Mouse (Mus musculus) neural tube, embryonic 11.5 days (tissue): ENCODE measurements around the gene Ntn5. TPM values are rescaled to one million over a fixed set of nuclear protein-coding genes. Genes with fewer than 3 reads are reported as not detected.

Experiments
- ATAC-seq: fragments of 200-750 bp; cut with Nextera tagmentation; 2 replicates; pipeline ENCODE4 v1.8.0; 2017; ENCODE audit warnings: moderate number of reproducible peaks, mild to moderate bottlenecking, moderate TSS enrichment, moderate library complexity; ENCODE audit not compliant: insufficient read depth, low FRiP score, low TSS enrichment
- DNase-seq: peaks from one replicate; pipeline ENCODE4 v3.0.0-alpha.2; 2015; ENCODE audit warnings: low spot score
- H3K27ac ChIP-seq: fragments of 300-500 bp; sonication (generic); 2 replicates; pipeline ENCODE4 v1.5.1; 2014; ENCODE audit warnings: low read depth, mild to moderate bottlenecking, low read length
- H3K27me3 ChIP-seq: fragments of 300-500 bp; sonication (generic); 2 replicates; pipeline ENCODE4 v1.6.1; 2014; ENCODE audit warnings: mild to moderate bottlenecking, low read length, mixed read lengths; ENCODE audit not compliant: control insufficient read depth, insufficient read depth
- H3K36me3 ChIP-seq: fragments of 300-500 bp; sonication (generic); 2 replicates; pipeline ENCODE4 v1.6.1; 2014; ENCODE audit warnings: mild to moderate bottlenecking, low read length, moderate library complexity, mixed read lengths; ENCODE audit not compliant: control insufficient read depth, insufficient read depth
- H3K4me1 ChIP-seq: fragments of 300-500 bp; sonication (generic); 2 replicates; pipeline ENCODE4 v1.6.1; 2014; ENCODE audit warnings: low read length, mixed read lengths; ENCODE audit not compliant: control insufficient read depth, insufficient read depth
- H3K4me2 ChIP-seq: fragments of 300-500 bp; sonication (generic); 2 replicates; pipeline ENCODE4 v1.6.1; 2014; ENCODE audit warnings: low read depth, mild to moderate bottlenecking, moderate library complexity
- H3K4me3 ChIP-seq: fragments of 300-500 bp; sonication (generic); 2 replicates; pipeline ENCODE4 v1.5.1; 2014; ENCODE audit warnings: low read depth, low read length
- H3K9ac ChIP-seq: fragments of 300-500 bp; sonication (generic); 2 replicates; pipeline ENCODE4 v1.6.1; 2014; ENCODE audit warnings: mild to moderate bottlenecking, low read length
- H3K9me3 ChIP-seq: fragments of 300-500 bp; sonication (generic); 2 replicates; pipeline ENCODE4 v1.6.1; 2016; ENCODE audit warnings: low read length; ENCODE audit not compliant: control insufficient read depth
- WGBS: fragments of 180-500 bp; shearing (Covaris S2); extraction: QIAGEN DNeasy Blood & Tissue Kit; methylation state at CpG from one replicate; pipeline ENCODE4 v1.1.7; 2014; 5-methylcytosine and 5-hydroxymethylcytosine counted together
- polyA plus RNA-seq: library from polyadenylated mRNA; unstranded; fragments of >200 nt; fragmentation: Nextera tagmentation; extraction: Ambion mirVana; gene quantifications from 2 replicates; pipeline ENCODE4 v1.2.1, GENCODE M21; 2014

Ntn5 gene
- polyA plus RNA-seq, 1 experiment from 2014 or later: 1.4 TPM

GRCm38 (mm10) chr7:45712022-45712757, 28.4 kb downstream of the Ntn5 start:
- WGBS: 90% methylated on average over 21 of the region's 21 CpGs
- ATAC-seq: no peak
- H3K4me1 ChIP-seq: peaks cover 50% of the 10 kb centered on the region

DNA sequence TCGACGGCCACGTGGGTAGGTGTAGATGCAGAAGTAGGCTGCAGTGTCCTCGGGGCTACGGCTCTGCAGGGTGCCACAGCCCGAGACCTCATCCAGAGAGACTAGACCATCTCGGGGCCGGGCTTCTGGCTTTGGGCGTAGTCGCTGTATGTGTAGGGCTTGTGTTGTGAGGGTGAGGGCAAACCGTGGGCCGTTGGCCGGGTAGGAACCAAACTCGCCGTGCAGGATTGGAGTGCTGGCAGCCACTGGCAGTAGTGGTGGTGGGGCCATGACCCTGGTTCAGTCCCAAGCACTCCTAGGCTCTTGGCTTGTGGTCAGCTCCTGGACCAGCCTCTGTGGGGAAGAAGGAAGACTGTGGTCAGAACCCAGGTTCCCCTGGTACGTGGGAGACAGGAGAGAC, 29.6 kb downstream of the Ntn5 start:
- no peak overlapping the region for H3K27ac ChIP-seq
- H3K9me3 ChIP-seq: no peaks in the 10 kb centered on the region
- no peak overlapping the region for H3K9ac ChIP-seq
- H3K4me2 ChIP-seq: no peak overlapping the region
- H3K4me3 ChIP-seq: no peak overlapping the region
- peaks cover 10% of the 10 kb centered on the region for H3K36me3 ChIP-seq
- 91% methylated on average over 16 of the region's 16 CpGs for WGBS
- no peaks in the 10 kb centered on the region for H3K27me3 ChIP-seq
- peaks cover 39% of the 10 kb centered on the region for H3K4me1 ChIP-seq
- ATAC-seq (no peak), DNase-seq (no peak)

More at GRCm38 (mm10) chr7:45712022-45712757, 28.4 kb downstream of the Ntn5 start:
- Histone ChIP-seq H3K4me2 (no peak overlapping the region), H3K9me3 (no peaks in the 10 kb centered on the region), H3K27ac (no peak overlapping the region), H3K27me3 (no peaks in the 10 kb centered on the region), H3K9ac (no peak overlapping the region), H3K36me3 (peaks cover 10% of the 10 kb centered on the region), H3K4me3 (no peak overlapping the region)
- DNase-seq: no peak

DNA sequence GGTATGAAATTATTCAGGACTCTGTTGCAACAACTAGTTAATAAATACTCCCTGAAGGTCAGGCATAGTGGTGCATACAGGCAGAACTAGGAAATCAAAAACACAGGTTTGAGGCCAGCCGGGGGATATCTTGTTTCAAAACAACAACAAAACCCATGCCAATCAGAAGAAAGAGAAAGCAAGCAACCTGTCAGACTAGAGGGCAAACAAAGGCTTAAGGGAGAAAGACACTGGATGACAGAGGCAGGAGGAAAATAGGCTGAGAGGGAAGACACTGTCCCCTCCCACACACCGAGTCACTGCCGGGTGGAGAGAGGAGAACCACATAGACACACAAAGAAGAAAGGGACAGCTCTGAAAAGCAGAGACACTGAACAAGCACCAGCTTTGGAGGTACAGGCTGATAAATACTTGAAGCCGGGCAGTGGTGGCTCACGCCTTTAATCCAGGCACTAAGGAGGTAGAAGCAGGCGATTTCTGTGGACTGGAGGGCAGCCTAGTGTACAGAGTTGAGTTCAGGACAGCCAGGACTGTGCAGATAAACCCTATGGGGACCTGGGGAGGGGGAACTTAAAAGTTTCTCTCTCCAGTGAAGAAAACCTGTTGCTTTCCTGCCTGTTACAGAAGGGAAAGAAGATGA, 30.2 kb downstream of the Ntn5 start:
- Histone ChIP-seq H3K4me2 (peak overlapping the region; percentile 93), H3K9ac (no peak overlapping the region), H3K36me3 (peaks cover 10% of the 10 kb centered on the region), H3K4me3 (peak overlapping the region; percentile 72; the same call in 1 of the 2 replicates), H3K9me3 (no peaks in the 10 kb centered on the region), H3K4me1 (peaks cover 37% of the 10 kb centered on the region), H3K27me3 (no peaks in the 10 kb centered on the region), H3K27ac (no peak overlapping the region)
- DNase-seq (no peak), ATAC-seq (no peak)
- 87% methylated on average over 6 of the region's 6 CpGs for WGBS

GRCm38 (mm10) chr7:45714630-45715089, 30.8 kb downstream of the Ntn5 start:
- Histone ChIP-seq H3K27ac (no peak overlapping the region), H3K9me3 (no peaks in the 10 kb centered on the region), H3K4me2 (peak overlapping the region; percentile 93), H3K9ac (peak overlapping the region; percentile 64), H3K4me1 (peaks cover 34% of the 10 kb centered on the region), H3K4me3 (peak overlapping the region; percentile 72), H3K36me3 (peaks cover 14% of the 10 kb centered on the region), H3K27me3 (no peaks in the 10 kb centered on the region)
- peak; percentile 46 for ATAC-seq
- WGBS: 13% methylated on average over 14 of the region's 14 CpGs
- DNase-seq: no peak

DNA sequence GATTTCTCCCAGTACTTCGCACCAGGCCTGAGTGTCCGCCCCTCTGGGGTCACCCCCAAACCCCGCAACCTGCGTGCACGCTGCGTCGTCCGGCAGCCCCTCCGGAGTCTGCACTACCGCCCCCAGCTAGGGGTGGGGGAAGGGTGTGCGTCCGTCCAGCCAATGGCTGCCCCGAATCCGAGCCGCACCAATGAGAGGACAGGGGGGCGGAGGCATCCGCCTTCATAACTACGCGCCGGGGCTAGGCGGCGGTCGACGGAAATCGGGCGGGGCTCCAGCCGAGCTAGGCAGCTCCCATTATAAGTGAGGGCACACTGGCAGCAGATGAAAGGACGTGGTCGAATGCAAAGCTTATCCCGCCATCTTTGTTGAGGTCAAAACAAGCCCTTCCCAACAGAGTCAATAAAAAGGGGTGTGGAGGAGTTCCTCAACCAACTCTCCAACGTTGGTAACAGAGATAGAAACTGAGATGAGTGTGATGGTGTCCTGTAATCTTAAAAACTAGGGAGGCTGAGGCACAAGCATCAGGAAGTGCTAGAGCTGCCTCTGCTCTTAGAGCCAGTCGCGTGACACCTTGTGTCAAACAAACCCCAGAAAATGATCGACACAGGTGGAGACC, 31.4 kb downstream of the Ntn5 start, which contains the start of gene Rpl18:
Gene Rpl18, plus strand, starts transcription at position 368 of the 619 bp plus-strand sequence.
- Histone ChIP-seq H3K9me3 (no peaks in the 10 kb centered on the region), H3K9ac (peak within 1 kb of the TSS; percentile 64), H3K36me3 (peaks cover 18% of the 10 kb centered on the region), H3K27ac (0 out of 2 replicates have a peak within 1 kb of the TSS, but pooled peaks have one; percentile 35), H3K4me3 (peak within 1 kb of the TSS; percentile 72), H3K4me1 (peaks cover 33% of the 10 kb centered on the region), H3K27me3 (no peaks in the 10 kb centered on the region), H3K4me2 (peak within 1 kb of the TSS; percentile 93)
- peak; percentile 98 for DNase-seq
- peak; percentile 92 for ATAC-seq
- WGBS: 8% methylated on average over 34 of the region's 34 CpGs

DNA sequence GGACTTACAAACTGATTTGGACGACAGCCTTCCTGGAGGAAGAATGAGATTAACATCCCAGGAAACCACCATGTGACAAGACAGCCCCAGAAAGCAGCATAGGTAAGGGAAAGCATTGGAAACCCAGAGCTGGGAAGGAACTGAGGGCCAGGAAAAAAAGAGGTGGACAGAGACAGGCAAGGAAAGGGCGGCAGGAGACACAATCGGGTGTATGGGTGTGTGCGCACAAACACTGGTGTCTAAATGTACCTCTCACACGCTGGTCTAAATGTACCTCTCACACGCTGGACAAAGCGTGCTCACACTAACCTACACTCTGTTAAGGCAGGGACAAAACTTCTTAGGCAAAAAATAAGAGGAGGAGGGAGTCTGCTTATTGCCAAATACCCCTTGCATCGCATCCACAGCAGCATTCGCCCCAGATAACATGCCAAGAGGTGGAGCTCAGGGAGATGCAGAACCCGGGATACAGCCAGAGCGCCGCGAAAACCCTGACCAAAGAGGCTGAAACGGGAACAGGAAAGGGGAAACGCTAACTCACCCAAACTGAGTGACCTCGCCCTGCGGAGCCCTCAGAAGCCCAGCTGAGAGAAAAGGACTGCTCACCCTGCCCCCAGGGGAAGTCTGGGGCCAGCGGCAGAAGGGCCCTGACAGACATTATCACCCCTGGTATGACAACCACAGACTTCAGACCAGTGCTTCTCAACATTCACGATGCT, 32.1 kb downstream of the Ntn5 start:
- WGBS: 87% methylated on average over 19 of the region's 19 CpGs
- Histone ChIP-seq H3K4me1 (peaks cover 33% of the 10 kb centered on the region), H3K27ac (0 out of 2 replicates have a peak overlapping the region, but pooled peaks have one; percentile 35), H3K9ac (no peak overlapping the region), H3K36me3 (peaks cover 18% of the 10 kb centered on the region), H3K4me3 (0 out of 2 replicates have a peak overlapping the region, but pooled peaks have one; percentile 16), H3K4me2 (peak overlapping the region; percentile 93), H3K9me3 (no peaks in the 10 kb centered on the region), H3K27me3 (no peaks in the 10 kb centered on the region)
- ATAC-seq: no peak
- DNase-seq: no peak

- no peak overlapping the region for H3K27ac ChIP-seq
- 95% methylated on average over 3 of the region's 3 CpGs for WGBS
- H3K9me3 ChIP-seq: no peaks in the 10 kb centered on the region
- peaks cover 18% of the 10 kb centered on the region for H3K36me3 ChIP-seq
- peaks cover 33% of the 10 kb centered on the region for H3K4me1 ChIP-seq
- peak overlapping the region; percentile 93 for H3K4me2 ChIP-seq
- DNase-seq (no peak), ATAC-seq (no peak)
- H3K9ac ChIP-seq: no peak overlapping the region
- no peaks in the 10 kb centered on the region for H3K27me3 ChIP-seq
- H3K4me3 ChIP-seq: peak overlapping the region; percentile 97; the same call in 1 of the 2 replicates
Observed at GRCm38 (mm10) chr7:45716460-45716857, 32.6 kb downstream of the Ntn5 start.
